Mouse (Mus musculus) ES-Bruce4 (cell line): ENCODE data around the gene Krt73.

Experiments
- CTCF ChIP-seq: IDR thresholded peaks from one replicate; pipeline ENCODE4 v1.8.1; 2011; ENCODE audit warnings: low read depth, low read length
- EP300 ChIP-seq: IDR thresholded peaks from 2 replicates; pipeline ENCODE4 v1.6.1; 2011; ENCODE audit warnings: low read depth, low read length; ENCODE audit not compliant: insufficient read depth
- POLR2A ChIP-seq: IDR thresholded peaks from one replicate; pipeline ENCODE4 v1.8.1; 2011; ENCODE audit warnings: low read length; ENCODE audit not compliant: insufficient read depth

- no peak for TF ChIP-seq CTCF
- no peak for TF ChIP-seq EP300
- no peak for TF ChIP-seq POLR2A
Measured at GRCm38 (mm10) chr15:101803052-101803822, 1.1 kb upstream of the Krt73 start.
